Comparison of ENCODE assay signal across 17 mouse cellular contexts in genomic region chr9:68366973-68367372, GRCm38 (mm10).
A peak's percentile ranks its signal among the peaks of the same experiment; 100 is the strongest.
DNase-seq lines count a peak whose midpoint lies in the region; ATAC-seq lines count a peak whose summit lies in the region.
"Had no signal": no experiment of that assay in that cellular context is flagged by ENCODE, and none has a peak within 500 bp of the region (broad histone marks: within the 10 kb centered on the region; RNA-seq: fewer than 3 reads in every experiment).

No protein-coding gene starts in this region.

- no peak for ATAC-seq in cerebellum, adult (ENCODE audit: insufficient number of reproducible peaks, low FRiP score, low TSS enrichment)
- ATAC-seq: activated CD4-positive, CD25-positive, alpha-beta regulatory T cell, adult 4 months; CD4-positive, CD25-positive, alpha-beta regulatory T cell, adult 4 months; forebrain, embryonic 13.5 days; forebrain, embryonic 15.5 days; forebrain, postnatal 0 days; Patski had no signal

- peak; percentile 4 for DNase-seq in cerebellum, adult 9-10 months
- peak; percentile 4 to 13 for DNase-seq in left cerebral cortex, postnatal 36 days (ENCODE audit: low spot score in 2 of 2)
- no peak for DNase-seq in left cerebral cortex, adult 18-20 months (ENCODE audit: low spot score in 2 of 2)
- peak; percentile 9 for DNase-seq in lung, postnatal 14 days
- no peak for DNase-seq in lung, adult 18-20 months
- DNase-seq: B cell, adult 2 months; cerebellum, adult 11 months; cerebellum, adult 18-20 months; cerebellum, adult 8-10 months; cerebellum, postnatal 25 days; forebrain, postnatal 0 days had no signal

- intact Hi-C loops in left cerebral cortex, postnatal 36 days (cut with DNase I), result no loop called here

Comparison
In these comparisons a context has a peak if more than half of its experiments do, and no peak if none do; other contexts are left out.
1. DNase-seq: peak in cerebellum, adult 9-10 months (single experiment), left cerebral cortex, postnatal 36 days (2 of 2) and lung, postnatal 14 days (single experiment); none in left cerebral cortex, adult 18-20 months (0 of 2) and lung, adult 18-20 months (0 of 2).